Mouse (Mus musculus): ENCODE results near the gene Cfap46.

DNA sequence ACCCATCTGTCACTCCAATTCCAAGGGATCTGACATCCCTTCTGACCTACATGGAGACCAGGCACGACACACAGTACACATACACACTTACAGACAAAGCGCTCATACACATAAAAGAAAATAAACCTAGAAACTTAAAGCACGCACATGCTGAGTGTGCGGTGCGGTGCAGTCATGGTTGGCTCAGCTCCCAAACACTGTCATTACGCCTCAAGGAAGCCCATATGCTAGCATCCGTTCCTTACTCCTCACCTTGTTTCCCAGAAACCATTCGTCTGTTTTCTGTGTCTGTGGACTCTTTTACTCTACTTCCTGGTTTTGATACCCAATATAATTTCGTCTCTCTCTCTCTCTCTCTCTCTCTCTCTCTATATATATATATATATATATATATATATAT, 58.5 kb downstream of the Cfap46 start:
- no peak for TF ChIP-seq CTCF (IDR thresholded peaks at IDR 0.05)
- TF ChIP-seq EP300 (IDR thresholded peaks at IDR 0.05): no peak

All from lung, postnatal 0 days (tissue).